Mouse (Mus musculus) lung, postnatal 25 days (tissue): ENCODE measurements at regions not wholly inside any gene's neighbourhood (a gene's known extent, or its start where the extent isn't known, plus 50 kb on each side); places are given as distances from the start of the nearest gene placed in this dataset.

Experiments used
- DNase-seq: peaks from one replicate; pipeline ENCODE4 v3.0.0; 2022; ENCODE audit warnings: low spot score

DNA sequence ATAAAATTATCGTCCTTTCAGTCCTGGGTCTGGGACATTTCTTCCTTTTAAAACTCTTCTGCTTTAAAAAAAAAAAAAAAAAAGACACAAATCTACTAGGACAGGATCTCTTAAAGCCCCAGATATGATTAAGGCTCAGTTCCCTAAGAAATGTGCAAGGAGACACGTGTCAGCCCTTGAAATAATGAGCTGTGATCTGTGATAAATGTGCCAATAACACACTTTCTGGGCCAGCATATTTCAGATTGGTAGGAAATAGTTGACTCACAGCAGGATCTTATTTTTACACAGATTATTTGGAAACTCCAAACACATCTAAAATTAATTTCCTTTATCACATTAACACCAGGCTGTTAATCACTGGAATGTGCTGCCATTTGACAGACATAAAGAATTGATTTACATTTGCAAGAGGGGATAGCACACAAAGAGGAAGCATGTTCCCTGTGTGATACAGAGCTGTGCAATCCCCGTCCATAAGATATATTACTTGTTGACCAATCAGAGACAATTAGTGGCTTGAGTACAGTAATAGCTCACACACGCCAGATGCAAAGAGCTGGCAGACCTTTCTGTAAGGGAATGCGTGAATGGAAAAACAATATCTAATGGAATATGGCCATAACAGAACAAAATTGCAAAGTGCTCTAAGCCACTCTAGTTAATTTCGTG is 263.7 kb downstream of the Pax3 start:
- DNase-seq = peak; percentile 4

DNA sequence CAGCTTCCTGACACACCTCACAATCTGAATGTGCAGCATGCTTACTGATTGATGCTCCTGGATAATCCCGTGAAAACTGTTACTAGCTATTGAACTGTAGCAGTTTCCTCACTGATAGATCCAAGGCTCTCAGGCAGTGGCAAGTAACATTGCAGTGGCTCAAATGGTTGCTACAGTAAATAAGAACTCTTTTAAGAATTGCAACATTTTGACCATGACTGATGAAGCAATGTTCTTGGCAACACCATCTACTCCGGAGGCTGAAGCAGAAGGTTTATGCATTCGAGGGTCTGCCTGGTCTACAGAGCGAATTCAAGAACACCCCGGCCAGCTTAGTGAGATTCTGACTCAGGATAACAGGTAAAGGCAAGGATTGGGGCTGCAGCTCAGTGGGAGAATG is 264.7 kb downstream of the Pax3 start:
- DNase-seq = peak; percentile 23

DNA sequence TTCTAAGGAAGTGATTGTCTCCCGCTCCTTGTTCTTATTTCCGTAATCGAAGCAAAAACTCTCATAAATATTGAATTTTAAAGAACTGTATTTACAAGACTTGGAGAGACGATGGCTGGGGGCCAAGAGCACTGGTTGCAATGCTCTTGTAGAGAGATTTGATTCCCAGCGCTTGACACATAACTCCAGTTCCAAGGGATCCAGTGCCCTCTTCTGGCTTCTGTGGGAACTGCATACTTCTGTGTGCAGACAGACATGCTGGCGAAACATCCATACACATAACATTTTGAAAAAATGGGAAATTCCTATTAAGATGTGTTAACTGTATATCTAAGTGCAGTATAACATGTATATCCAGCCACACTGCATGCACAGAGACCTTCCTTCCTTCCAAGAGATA is 266.3 kb downstream of the Pax3 start:
- DNase-seq = no peak

DNA sequence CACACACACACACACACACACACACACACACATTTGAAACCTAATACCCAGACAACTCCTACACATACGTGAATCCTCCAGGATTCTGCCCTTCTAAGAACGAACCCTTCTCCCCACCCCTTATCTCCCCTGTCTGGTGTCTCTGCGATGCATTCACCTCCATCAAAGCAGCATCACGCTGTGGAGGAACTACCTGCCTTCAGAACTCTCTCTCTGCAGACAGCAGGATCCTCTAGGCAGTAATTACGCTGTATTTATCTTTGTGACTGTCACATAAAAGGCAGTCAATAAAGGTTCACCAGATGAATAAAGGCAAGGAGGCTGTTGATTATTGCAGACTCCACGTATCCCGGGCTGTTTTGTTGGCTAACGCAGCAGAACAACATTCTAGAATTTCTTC is 267.4 kb downstream of the Pax3 start:
- DNase-seq = no peak

DNA sequence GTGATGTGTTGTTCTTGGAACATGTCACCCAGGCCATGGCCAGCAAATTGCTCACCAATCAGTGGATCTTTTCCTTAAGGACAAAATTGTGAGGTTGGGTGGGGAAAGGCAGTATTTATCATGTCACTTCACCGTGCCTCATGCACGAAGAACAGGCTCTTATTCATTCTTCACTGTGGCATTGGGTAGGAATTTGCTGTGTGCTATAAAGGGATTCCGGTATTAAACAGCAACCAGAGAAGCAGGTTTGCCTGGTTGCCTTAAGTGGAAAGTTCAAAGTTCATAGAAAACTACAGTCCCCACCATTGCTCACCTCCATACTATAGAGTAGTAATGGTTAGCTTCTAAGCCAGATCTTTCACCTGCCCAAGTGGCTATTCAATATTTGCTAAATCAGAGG is 270.8 kb downstream of the Pax3 start:
- no peak for DNase-seq

DNA sequence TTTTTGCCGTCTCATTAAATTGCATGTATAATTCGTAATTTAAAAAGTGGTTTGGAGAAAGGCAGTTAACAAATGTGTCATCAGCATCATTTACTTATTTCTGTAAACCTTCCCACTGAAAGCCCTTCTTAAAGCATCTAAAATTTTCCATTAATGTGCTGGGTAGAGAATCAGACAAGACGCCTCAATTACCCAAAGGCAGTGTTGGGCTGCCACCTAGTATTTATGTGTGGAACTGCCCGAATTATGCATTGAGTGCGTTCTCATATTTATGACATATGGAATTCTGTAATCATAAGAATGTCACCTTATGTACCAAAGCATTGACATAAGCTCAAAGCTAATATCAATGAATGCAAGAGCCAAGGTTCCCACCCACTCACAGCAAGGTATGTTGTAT is 300.7 kb downstream of the Pax3 start:
- peak; percentile 3 for DNase-seq

DNA sequence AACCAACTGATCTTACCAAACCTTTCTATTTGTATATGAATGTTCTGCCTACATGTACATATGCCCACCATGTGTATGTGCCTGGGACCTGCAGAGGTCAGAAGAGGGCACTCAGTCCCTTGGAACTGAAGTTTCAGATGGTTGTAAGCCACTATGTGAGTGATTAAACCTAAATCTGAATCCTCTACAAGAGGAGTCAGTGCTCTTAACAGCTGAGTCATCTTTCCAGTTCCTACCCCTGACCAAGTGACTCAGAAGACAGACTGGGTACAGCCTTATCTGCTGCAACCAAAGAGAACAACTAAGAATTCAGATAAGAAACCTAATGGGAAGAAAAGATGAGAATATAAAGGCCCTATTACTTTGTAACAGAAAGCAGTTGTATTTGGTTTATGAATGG is 317.9 kb downstream of the Pax3 start:
- no peak for DNase-seq

DNA sequence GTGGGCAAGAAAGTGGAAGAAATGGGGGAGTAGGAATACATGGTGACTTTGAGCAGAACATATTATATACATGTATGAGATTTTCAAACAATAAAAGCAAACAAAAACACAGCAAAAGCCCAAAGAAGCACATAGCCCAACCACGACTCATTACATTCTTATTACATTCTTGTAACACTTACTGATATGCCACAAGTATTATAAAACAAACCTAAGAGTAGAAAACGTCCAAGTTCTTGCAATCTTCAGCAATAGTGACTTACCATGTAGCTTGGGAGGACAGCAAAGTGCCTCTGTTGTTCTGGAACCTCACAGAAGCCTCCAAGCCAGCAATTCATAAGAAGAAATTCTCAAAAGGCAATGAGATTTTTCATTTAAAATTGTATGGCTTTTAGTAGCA is 326.8 kb downstream of the Pax3 start:
- no peak for DNase-seq

DNA sequence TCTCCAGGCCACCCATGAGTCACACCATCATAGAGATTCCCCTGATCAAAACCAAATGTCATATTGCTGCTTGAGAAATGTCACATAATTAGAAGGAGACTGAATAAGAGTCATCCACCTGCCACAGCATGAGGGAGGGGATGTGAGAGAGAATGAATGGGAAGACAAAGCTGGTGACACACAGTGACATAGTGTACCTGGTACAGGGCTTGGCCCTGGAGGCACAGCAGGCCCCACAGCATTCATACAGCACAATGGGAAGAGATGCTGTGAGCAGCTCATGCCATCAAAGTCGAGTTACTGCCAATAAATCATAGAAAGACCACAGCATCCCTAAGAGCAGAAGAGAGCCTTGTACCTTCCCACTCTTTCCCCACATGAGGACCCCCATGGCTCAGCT is 327.8 kb downstream of the Pax3 start:
- DNase-seq = no peak

DNA sequence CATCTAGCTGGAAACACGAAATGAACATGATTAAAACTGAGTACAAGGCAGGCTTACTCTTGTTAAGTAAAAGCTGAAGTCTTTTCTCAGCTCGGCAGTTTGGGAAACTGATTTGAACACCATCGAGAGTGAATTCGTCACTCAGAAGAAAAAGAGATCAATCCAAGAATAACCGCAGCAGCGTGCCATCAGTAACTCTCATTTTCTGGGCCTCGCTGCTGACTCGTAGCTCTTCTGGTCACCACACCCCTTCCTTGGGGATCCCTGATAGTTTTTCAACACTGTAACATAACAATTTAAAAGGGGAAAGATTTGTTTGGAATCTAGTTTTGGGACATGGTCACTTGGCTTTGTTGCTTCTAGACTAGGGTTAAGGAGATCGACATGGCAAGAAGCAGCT is 337.0 kb downstream of the Pax3 start:
- no peak for DNase-seq

DNA sequence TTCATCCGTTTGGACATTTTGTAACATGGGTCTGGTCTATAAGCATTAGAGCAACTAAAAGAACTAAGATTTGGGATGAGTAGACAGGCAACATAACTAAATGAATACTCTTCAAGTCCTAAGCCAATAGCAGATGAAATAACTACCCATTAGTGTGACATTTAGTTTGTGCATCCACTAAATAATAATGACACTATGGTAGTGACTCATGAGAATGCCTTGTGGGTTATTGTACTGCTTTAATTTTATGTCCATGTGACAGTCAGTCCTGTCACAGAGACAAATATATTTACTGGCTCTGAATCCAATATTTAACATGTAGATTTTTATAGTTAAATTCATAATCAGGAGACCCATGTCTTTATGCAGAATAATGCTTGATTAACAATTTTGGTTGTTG is 339.5 kb upstream of the Epha4 start:
- DNase-seq = no peak

DNA sequence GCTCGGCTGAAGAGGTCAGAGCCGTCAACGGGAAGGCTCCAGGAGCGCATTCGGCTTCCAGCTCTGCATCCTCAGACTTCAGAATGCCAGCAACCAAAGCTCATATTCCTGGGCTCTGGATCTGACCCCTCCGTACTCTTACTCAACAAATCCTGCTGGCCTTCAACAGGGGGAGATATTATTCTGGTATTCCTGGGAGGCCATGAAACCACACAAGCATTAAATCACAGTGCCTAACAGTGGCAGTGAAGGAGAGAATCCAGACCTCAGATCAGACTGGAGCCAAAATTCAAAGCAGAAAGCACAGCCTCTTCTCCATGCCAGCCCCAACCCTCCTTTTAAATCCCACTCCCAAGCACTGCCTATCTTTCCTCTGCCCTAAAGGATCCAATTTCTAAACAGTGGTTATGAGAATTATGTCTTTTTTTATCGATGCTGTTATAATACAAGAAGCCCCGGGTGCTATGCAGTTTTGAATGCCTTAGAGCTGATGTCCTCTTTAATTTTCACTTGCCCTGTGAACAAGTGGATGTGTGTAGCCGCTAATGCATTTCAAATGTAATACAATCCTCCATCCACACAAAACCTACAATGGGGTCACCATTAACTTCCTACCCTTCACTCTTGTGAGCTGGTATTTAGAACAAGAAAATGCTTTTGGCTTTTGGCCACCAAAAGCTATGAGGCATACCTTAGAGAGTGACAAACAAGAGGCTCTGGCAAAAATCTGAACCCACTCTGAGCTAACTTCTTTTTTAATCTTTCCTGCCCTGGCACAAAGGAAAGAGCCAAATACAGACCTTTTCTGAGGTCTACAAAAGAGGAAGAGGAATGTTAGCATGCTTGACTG is 333.1 kb upstream of the Epha4 start:
- no peak for DNase-seq

DNA sequence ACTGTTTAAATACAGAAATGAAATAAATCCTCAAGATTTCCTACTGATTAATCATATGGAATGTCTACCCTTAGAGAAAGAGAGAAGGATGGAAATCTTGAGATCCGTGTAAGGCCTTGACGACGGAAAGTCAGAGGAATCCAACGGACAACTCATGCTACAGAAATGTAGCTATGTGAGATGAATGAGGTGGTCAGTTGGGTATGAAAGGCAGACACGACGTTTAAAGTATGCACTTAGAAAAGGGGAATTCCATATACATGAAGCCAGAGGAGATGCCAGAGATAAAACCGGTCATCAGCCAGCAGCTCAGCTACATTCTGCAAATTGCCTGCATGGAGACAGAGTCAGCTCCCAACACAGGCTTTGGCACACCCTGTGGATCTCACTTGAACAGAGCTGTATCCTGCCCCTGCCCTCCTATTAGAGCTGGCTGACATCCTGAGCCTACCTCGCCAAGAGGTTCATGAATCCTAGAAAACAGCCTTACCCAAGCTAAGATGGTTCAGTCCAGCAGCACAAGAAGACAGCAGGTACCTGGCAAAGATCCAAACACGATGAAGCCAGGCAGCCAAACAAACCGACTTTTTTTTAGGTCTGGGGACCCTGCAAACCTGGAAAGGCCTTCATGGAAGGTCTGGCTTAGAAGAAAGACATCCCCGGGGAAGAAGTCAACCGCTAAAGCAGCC is 331.3 kb upstream of the Epha4 start:
- no peak for DNase-seq

DNA sequence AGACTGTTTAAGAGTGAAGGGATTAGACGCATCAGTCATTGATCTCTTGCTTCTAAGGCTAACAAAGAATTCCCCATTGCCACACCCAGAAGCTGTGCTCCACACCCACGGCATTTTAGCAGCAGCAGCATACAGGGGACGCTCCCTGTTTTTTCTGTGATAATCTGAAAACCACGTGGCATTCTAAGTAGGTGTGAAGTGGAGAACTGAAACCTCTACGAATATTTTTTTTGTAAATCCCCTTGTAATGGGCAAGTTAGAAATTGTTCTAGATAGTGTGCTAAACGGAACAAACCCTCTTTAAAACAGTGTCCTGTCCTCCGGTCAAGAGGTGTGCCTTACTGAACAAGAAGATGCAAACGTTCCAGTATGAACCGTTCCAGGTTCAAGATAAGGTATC is 325.8 kb upstream of the Epha4 start:
- DNase-seq = no peak

DNA sequence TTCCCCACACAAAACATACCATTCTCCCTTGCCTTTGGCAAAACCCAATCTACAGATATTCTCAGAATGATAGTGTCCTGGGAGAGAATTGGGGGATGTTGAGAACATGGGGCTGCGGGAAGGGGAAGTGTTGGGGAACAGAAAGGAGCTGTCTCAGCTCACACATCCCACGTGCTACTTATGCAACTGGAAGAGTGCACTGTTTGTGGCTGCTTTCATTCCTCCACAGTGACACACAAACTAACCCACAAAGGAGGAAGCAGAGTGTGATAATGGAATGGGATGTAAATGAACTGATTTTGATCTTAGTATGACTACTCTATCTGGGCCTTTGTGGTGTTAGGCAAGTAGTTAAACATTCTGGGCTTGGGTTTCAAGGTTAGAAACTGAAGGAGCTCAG is 317.3 kb upstream of the Epha4 start:
- DNase-seq = no peak

DNA sequence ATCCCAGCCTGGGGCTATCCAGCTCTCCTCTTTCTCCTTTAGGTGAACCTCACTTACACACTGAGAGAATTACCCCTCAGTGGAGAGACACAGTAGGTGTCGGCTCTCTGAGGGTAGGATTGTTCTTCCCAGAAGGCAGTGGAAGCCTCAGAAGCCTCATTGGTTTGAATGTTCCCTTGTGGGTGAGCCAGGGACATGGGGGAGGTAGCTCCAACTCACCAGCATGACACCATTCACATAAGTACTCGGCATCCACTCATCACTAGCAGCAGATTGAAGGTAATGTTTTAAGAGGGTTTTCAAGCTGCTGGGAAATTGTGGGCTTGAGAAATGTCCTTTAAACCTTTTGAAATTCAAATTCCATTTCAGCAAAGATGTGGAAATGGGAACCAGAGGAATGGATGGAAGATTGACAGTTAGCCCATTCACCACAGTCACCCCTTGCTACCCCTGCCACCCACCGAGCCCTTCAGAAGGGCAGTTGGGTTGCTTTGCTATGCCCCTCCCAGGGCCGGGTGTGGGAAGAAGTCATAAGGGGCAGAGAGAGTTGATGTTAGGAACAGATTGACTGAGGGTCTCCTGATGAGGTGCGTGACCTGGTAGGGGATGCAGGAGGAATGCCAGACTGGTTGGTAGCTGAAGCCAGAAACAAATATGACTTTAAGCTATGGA is 310.0 kb upstream of the Epha4 start:
- no peak for DNase-seq

DNA sequence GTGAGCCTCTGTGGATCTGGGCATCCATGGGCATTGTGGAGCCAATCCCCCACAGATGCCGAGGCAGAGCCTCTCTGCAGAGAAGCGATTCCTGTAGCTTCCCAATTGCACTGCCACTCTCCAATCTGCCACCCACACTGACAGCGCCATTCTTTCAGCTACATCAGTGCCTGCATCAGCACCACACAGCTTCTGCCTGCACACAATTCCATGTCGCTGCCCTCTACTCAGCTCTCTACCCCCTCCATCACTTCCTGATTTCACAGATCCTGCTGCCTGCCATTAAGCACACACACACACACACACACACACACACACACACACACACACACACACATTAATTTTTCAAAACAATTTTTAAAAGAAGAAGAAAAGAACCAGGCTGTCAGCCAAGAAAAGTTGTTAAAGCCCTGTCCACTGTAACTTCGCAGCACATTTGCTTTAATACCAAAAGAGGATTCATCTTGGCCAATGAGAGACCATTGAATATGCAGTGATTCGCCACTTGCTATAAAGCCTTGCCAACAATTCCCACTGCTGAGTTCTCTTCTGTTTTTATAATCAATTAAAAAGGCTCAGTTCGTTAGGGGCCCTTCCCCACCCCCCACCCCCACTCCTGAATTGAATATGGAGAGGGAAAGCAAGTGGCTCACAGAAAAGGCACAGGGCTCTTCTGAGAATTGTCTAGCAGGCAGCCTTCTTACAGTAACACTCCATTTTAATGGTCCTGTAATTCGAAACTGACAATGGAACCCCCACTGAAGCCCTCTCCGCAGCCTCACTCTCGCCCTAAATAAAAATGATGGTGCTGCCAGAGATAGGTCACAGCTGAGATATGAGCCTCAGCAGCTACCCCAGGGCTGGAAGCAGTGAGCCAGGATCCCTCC is 309.2 kb upstream of the Epha4 start:
- DNase-seq = no peak

DNA sequence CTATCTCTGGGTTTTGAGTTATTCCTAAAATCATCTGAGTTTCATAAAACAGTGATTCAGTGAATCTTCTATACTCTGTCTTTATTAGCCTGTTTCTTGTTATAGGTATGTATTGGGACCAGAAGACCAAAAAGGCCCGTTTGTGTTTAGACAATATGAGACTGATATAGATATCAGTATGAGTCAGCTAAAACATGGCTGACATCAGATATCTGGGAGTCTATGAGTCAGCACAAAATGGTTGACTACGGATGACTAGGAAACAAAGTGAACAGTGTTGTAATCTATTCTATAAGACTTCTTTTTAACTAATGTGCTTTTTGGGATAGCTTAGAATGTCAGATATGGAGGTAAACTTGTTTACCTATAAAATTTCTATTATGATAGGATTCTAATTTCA is 305.2 kb upstream of the Epha4 start:
- no peak for DNase-seq

DNA sequence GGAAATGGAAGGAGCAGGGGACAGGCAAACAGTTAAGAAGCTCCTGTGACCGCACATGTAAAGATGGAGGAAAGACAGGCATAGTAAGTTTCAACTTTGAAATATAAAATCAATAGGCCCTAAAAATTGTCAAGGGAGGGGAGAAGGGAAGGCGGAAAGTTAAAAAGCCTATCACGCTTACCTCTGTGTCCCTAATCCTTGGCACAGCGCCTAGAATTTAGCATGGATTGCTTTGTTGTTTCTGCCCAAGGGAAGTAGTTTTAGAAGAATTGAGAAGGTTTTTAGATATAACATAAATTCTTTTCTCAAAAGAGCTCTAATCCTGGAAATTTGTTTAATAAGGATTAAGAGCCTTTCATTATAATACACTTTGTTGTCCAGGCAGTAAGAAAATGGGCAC is 300.6 kb upstream of the Epha4 start:
- no peak for DNase-seq

DNA sequence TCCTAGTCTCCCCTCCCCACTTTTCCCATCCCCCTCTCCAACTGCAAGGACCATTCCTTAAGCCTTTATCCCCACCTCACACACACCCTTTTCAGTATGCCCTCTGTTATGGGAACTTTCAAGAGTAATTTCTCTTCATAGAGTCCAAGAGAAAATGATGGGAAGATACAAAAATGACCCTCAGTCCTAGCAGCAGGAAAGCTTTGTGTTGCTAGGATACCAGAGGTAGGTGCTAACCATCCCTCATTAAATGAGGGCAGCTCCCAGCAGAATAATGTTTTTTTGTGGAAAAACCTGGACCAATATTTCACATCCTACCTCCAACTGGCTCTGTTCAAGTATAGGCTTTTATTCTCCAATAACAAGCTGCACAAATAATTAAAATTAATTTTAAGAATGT is 296.7 kb upstream of the Epha4 start:
- no peak for DNase-seq

DNA sequence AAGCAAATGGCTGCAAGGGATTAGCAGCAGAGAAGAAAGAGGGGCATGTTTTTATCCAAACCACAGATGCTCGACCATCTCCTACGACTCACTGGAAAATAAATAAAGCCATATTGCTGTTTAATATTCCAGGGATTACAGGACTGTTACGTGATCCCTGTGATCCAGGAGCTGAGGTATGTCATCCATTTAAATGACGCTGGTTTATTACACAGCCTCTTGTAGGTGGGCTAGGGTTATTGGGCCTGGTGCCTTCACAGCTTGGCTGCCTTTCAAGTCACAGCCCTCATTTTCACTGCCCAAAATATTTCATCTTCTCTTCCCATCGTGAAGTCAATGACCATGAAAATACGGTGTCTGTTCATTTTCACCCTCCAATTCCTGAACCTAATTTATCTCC is 276.1 kb upstream of the Epha4 start:
- no peak for DNase-seq

DNA sequence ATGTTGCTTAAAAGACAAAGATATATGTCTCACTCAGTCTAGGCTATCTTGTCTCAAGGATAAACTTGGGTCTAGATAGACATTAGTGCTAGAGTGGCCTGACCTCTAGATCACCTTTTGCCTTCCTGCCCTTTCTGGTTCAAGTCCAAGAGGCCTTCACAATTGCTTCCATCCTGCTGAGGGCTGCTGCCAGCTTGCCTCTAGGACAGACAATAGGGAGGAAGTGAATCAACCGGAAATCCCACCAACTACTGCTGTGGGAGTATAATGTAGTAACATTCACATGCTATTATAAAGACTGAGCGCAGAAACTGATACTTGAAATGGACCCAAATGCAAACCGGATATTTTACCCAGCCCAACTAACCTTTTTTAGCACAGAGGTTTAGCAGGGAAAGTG is 239.4 kb upstream of the Epha4 start:
- peak; percentile 58 for DNase-seq
